15 mouse cellular contexts compared by ENCODE assay signal in the genomic region with DNA sequence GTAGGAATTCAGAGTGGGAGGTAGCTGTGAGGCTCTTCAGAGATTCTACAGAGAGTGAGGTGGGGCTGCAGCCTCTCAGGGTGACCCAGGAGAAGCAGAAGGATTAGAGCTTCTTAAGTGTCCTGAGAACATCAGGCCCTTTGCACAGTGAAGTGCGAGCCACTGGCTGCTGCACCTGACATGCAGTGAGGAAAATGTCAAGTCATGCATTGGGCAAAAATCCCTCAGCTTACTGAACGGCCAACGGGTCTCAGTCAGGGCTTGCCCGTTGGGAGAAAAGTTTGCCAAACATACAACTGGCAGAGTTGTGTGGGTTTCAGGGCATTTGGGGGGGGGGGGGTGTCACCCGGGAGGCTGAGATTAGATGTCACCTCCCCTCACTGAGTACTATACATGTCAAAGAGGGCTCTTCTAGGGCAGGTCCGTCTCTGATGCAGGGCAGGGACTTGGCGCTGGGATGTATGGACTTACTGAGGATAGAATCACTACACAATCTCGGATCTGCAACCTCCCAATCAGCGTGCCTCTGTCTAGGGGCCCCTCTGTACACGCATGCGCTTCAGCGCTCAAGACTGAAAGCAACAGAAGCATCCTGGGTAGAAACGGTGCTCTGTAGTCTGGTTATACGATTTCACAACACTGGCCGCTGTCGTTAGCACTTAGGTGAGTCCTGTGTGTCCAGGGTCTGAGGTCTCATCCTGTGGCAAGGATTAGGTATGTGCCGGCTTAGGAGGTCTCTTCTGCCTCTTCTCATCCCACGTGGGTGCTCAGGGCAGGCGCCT. TPM values are rescaled to one million over a fixed set of nuclear protein-coding genes. Genes with fewer than 3 reads are reported as not detected.
DNase-seq lines count a peak whose midpoint lies in the region; ATAC-seq lines count a peak whose summit lies in the region.
"Had no signal": no experiment of that assay in that cellular context is flagged by ENCODE, and none has a peak within 500 bp of the region (broad histone marks: within the 10 kb centered on the region; RNA-seq: fewer than 3 reads in every experiment).

No protein-coding gene starts in this region.

- H3K9me3 ChIP-seq in kidney, embryonic 16.5 days (ENCODE audit: low read length), result peaks cover 18% of the 10 kb centered on the region

- peaks cover 5% of the 10 kb centered on the region; the same call in 1 of the 2 replicates for H3K36me3 ChIP-seq in kidney, embryonic 16.5 days (ENCODE audit: insufficient read depth, low read length)
- H3K36me3 ChIP-seq: embryonic facial prominence, embryonic 15.5 days; hindbrain, embryonic 13.5 days; liver, embryonic 13.5 days; midbrain, embryonic 12.5 days had no signal

- H3K27me3 ChIP-seq in kidney, embryonic 16.5 days (ENCODE audit: insufficient read depth, low read length), result no peaks in the 10 kb centered on the region
- H3K27me3 ChIP-seq: embryonic facial prominence, embryonic 15.5 days; heart, embryonic 12.5 days; hindbrain, embryonic 13.5 days; liver, embryonic 13.5 days; midbrain, embryonic 12.5 days had no signal

- ATAC-seq in kidney, embryonic 16.5 days (ENCODE audit: low FRiP score, low TSS enrichment), result peak; percentile 35; the same call in 1 of the 2 replicates
- peak; percentile 68 for ATAC-seq in megakaryocyte-erythroid progenitor cell, adult 5-6 weeks (replicated peaks; ENCODE audit: low FRiP score, low TSS enrichment, poor library complexity, severe bottlenecking)
- ATAC-seq: forebrain, embryonic 14.5 days; lung, postnatal 0 days had no signal

- no peak overlapping the region; the same call in 1 of the 2 replicates for H3K9ac ChIP-seq in kidney, embryonic 16.5 days (replicated peaks; ENCODE audit: low read length)
- H3K9ac ChIP-seq: embryonic facial prominence, embryonic 15.5 days; heart, embryonic 12.5 days; hindbrain, embryonic 13.5 days; liver, embryonic 13.5 days; midbrain, embryonic 12.5 days had no signal

- H3K4me2 ChIP-seq in kidney, embryonic 16.5 days (replicated peaks; ENCODE audit: low read depth, low read length), result peak overlapping the region; percentile 17
- H3K4me2 ChIP-seq: embryonic facial prominence, embryonic 15.5 days; heart, embryonic 12.5 days; hindbrain, embryonic 13.5 days; liver, embryonic 13.5 days; midbrain, embryonic 12.5 days had no signal

- H3K4me1 ChIP-seq in kidney, embryonic 16.5 days (ENCODE audit: insufficient read depth, low read length), result peaks cover 13% of the 10 kb centered on the region; the same call in 1 of the 2 replicates
- H3K4me1 ChIP-seq: liver, embryonic 13.5 days had no signal

- 63% methylated on average over 19 of the region's 19 CpGs for WGBS in kidney, embryonic 16.5 days

- H3K27ac ChIP-seq in kidney, embryonic 16.5 days (ENCODE audit: low read length), result no peak overlapping the region
- H3K27ac ChIP-seq: embryonic facial prominence, embryonic 15.5 days; liver, embryonic 13.5 days; midbrain, embryonic 12.5 days had no signal

- no peak overlapping the region for H3K4me3 ChIP-seq in kidney, embryonic 16.5 days (ENCODE audit: low read length)
- H3K4me3 ChIP-seq: embryonic facial prominence, embryonic 15.5 days; heart, embryonic 12.5 days; hindbrain, embryonic 13.5 days; liver, embryonic 13.5 days; midbrain, embryonic 12.5 days had no signal

- no peak for DNase-seq in kidney, postnatal 10 days
- DNase-seq in ES-CJ7 (ENCODE audit: low read depth, low spot score) (peak; percentile 42), ZHBTc4 (ENCODE audit: low read depth, low spot score) (peak; percentile 61)
- no peak for DNase-seq in right cerebral cortex, postnatal 14 days
- DNase-seq in left cerebral cortex, adult 11 months (ENCODE audit: low spot score), result no peak
- DNase-seq: cerebellum, adult 11 months; liver, embryonic 13.5 days had no signal

RNA-seq across cellular contexts. Expression of gene Traf3ip2, which starts 22.8 kb away (rescaled TPM):
- polyA plus RNA-seq in kidney, embryonic 16.5 days (2015; fragmentation: Nextera tagmentation; extraction: Ambion mirVana), result 18.4 and 18.9 TPM in 2 replicates
- 1.9 and 4.2 TPM in 2 replicates for total RNA-seq in megakaryocyte-erythroid progenitor cell, adult 5-6 weeks (2014; fragmentation: Nextera tagmentation)
- 0.42 and 0.80 TPM in 2 replicates for total RNA-seq in megakaryocyte-erythroid progenitor cell, adult 5-6 weeks (2017)

Comparison
In these comparisons a context has a peak if more than half of its experiments do, and no peak if none do; other contexts are left out.
1. DNase-seq: peak in ES-CJ7 (single experiment) and ZHBTc4 (single experiment); none in kidney, postnatal 10 days (single experiment), right cerebral cortex, postnatal 14 days (single experiment) and left cerebral cortex, adult 11 months (single experiment).